Mouse (Mus musculus): ENCODE results near the gene Entpd7.
A peak's percentile ranks its signal among the peaks of the same experiment; 100 is the strongest.

Gene Entpd7

DNA sequence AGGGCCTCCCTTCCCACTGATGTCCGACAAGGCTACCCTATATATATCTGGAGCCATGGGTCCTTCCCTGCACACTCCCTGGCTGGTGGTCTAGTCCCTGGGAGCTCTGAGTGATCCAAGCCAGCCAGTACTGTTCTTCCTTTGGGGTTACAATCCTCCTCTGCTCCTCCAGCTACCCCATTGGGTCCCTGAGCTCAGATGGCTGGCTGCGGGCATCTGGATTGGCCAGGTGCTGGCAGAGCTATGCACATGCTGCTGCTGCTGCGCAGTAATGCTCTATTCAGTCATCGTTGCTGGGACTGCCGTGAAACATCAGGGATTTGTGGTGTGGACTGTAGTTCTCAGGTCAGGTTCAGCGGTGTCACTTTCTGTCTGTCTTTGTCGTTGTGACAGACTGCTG, 35.3 kb downstream of the Entpd7 start:
- no peak for DNase-seq

DNA sequence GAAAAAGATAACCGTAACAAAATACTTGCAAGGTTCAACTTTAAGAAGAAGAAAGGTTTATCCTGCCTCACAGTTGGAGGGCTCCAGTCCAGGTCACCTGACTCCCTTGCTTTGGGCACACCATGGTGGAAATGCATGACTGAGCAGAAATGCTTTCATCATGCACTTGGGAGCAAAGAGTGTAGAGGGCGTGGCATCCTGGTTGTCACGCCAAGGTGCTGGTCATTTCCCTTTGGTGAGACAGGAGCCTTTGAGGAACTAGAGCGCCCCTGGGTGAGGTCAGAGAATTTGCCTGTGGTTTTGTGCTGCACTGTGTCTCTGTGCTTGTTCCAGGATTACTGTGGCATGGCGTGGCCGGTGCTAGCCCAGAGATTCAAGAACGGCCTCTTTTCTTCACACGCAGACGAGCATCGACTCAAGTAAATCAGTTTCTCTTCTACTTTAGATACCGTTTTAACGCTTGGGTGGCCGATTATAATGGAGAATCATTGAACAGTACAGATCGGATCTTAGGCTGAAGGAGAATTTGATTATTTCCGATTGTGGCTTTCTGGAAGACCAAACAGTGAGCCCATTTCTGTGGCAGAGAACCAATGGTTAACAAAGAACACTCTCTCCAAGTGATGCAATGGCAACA, 37.2 kb downstream of the Entpd7 start:
- DNase-seq = no peak

DNA sequence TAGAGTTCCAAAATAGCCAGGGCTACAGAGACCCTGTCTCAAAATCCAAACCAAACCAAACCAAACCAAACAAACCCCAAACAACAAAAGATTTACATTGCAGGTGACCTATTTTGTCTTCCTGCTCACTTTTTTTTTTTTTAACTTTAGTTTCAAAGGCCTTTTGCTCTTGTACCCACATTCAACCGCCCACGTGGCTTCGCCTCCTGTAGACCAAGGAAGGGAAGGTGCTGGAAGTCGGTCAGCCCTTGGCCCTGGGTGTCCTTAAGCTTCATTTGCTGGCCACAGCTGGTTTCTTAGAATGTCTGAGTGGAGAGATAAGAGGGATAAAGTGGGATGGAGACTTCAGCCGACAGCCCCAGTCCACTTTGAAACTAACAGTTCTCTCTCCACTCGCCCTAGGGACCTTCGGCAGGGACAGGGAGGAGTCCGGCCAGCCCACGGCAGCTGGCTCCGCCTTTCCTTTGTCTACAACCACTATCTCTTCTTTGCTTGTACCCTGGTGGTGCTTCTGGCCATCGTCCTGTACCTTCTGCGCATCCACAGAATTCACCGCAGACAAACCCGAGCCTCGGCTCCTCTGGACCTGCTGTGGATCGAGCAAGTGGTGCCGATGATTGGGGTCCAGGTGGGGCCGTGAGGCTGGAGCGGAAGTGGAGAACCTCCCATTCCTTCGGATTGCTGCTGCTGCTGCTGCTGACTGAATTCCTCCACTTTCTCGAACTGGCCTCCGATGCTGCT, 40.0 kb downstream of the Entpd7 start:
- no peak for DNase-seq

DNA sequence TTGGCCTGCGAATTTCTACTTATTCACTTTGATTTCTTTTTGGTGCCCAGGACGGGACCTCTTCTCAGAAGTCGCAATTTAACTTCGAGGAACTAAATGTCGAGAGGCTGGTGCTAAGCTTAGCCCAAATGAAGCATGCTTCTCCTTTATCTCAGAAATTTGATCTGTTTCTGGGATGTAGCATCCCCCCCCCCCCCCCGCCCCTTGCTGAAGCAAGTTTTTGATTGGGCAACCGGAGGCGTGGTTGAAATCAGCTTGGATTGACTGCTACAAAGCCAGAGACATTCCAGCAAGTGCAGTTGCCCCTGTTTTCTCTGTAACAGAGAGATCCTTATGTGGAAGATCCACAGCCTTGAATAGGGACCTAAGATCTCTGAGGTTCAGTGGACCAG, 40.6 kb downstream of the Entpd7 start:
- DNase-seq = no peak

DNA sequence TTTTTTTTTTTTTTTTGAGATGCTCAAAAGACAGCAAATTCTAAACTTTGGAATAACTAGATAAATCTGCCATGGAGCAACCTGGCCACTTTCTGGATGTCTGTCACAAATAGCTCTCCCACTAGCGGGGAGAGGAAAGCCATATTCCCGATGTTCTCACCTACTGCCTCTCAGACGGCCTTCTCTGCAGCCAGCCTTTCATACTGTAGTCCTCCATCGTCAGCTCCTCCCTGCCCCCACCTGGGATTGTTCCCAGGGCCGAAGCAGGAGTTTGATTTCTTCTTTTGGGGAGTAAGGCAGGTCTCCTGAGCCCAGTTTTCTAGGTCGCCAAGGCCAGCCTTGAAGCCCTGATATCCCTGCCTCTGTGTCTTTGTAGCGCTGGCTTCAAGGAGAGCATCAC, 41.7 kb downstream of the Entpd7 start:
- DNase-seq = no peak

DNA sequence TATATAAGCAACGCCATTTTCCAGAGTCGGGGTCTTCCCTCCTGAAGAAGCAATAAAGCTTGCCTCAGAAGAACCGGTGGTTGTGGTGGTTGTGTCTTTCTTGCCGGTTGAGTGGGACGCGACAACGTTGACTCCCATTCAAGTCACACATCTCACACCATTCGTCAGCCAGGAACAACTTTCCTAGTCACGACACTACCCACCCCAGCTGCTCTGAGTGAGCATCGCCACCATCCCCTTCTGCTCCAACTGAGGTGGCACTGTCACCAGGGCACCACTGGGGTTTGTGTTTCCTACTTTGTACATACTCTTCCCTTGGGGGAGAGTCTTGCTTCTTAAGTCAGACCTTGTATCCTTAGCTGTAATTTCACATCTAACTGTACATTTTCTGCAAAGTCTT, 48.9 kb downstream of the Entpd7 start:
- no peak for DNase-seq

DNA sequence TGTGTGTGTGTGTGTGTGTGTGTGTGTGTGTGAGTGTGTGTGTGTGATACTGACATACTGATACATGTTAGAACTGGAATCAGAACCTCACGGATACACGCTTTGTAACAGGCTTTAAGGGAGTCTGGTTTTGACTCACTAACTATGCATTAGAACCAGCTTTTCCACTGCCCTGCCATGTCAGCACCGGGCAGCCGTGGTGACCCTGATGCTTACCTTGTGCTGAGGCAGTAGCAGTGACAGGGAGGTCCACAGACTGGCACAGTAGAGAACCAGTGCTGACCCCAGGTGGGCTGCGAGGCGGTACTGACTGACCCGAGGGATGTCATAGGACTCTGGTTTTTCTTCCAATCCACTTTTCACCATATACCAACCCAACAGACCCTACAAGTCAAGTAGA, 53.9 kb downstream of the Entpd7 start:
- no peak for DNase-seq

DNA sequence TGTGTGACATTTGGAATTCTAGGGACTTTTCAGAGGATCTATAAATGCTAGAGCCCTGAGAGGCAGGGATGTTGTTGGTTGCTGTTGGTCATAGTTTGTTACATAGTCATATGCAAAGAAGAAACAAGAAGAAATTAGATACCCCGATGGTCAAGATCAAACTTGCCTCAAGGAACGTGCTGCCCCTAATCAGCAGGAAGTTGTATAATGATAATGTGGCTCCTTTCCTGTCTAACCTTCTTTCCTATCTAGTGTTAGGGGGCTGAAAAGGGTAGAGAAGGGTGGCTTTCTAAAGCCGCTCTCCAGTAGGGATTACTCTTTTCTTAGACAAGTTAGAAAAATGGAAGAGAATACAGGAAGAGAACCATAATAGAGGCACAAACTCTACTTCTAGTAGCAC, 56.3 kb downstream of the Entpd7 start:
- DNase-seq = no peak

DNA sequence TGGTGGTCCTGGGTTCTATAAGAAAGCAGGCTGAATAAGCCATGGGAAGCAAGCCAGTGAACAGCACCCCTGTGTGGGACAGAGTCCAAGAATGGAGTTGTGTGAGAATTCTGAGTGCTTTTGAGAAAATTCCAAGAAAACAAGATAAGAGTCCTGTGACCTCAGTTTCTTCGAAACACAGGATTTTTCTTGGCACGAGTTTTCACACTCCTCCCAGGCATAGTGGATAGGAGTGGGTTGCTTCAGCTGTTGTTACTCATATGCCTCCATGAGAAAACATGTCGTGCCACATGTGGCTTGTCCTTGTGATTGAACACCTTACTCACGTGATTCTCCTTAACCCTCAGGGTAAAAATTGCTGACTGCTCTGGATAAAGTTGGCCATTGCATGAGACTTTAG, 58.4 kb downstream of the Entpd7 start:
- no peak for DNase-seq

DNA sequence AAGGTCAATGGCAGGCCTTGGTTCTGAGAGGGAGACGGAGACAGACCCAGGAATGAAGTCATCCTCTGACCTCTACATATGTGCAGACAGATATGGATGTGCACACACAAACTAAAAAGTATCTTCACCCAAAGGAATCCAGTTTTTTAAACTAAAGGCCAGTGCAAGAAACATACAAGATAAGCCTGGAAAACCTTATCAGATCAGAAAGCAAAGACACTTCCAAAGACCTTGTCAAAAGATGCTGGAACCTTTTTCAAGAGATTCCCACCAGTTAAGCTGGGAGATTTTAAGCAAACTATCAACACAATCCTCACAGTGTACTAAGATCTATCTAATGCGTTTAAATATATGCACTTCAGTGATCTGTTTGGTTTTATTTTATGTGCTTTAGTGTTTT, 60.5 kb downstream of the Entpd7 start:
- DNase-seq = no peak

DNA sequence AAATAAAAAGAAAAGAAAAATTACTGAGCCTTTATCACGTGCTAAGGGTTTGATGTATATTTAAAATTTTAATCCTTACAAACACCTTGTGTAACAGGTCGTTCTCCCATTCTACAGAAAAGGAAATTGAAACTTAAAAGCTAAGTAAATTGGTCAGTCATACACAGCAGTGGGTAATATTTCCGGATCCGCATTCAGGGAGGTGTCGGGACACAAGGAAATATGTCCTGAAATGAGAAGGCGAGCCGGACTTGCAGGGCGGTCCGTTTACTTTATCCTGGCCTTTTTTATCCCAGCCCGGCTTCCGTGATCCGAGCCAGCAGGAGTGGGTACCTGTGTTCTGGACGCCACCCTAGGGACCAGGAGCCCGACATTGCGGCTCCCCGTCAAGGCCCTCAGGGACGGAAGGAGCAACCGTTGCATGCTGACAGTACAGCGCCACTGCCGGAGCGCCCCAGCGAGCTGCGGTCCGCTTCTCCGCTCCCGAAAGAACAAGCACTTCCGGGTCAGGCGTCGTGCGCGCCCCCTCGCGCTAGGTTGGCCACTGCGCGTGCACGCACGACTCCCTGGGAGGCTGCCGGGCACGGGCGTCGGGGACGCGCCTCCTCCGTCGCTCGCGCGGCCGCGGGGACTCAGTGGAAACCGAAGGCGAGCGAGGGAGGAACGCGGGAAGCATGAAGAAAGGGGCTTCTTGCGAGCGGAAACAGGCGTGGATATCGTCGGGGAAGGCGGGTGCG, 63.2 kb downstream of the Entpd7 start, which contains the start of the genes Cutc and Cox15:
Gene Cutc, plus strand, starts transcription at position 508 of the 737 bp plus-strand sequence.
Gene Cox15, minus strand, starts transcription at position 512 of the 737 bp plus-strand sequence.
- DNase-seq = peak; percentile 98 to 99

DNA sequence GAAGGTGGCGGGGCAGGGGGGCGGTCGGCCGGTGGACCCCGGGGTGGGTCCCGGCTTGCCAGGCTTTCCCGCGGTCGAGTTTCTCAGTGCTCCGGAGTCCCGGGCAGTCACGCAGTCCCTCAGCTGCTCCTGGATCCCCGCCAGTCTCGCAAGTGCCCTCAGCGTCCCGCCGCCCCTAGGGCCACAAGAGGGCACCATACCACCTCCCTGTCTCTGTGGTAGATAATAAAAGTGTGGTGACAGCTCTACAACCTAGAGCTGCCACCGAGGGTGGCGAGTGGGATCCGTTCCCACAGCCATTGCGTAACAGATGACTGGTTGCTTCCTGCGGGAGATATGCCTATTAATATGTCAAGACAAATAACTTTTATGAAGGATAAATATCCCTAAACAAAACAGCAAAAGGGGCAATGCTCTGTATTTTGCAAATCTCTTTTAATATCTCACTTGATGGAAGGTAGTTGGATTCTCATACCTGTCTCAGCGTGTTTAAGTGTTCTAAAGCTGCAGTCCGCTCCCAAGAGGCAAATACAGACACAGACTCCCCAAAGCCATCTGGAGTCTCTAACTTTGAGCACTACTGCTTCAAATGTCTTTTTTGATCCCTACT, 63.9 kb downstream of the Entpd7 start:
- peak; percentile 94 to 95 for DNase-seq

DNA sequence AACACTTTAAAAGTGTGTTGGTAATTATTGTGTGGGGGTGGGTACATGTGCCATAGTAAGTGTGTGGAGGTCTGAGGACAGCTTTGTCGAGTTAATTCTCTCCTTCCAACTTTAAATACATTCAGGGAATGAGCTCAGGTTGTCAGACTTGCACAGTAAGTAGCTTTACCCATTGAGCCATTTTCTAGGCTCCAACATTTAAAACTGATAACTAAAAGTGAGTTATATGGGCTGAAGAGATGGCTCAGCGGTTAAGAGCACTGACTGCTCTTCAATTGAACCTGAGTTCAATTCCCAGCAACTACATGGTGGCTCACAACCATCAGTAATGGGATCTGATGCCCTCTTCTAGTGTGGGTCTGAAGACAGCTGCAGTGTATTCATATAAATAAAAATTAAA, 64.8 kb downstream of the Entpd7 start:
- no peak for DNase-seq

DNA sequence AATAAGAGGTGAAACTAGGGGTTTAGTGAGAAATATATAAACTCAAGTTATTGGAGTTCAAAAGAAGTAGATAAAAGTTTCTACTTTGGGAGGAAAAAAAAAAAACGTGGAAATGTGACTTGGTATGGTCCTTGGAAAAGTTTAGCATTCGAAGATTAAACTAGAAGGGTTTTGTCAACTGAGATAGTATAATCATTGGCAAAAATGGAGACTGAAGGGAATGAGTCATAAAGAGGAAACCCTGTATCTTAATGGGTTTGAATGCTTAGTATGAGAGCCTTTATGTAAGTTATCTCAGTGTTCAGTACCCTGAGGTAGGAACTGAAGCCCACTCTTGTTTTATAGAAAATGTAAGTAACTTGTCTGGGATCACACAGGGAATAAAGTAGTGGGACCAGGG, 65.4 kb downstream of the Entpd7 start:
- DNase-seq = no peak

DNA sequence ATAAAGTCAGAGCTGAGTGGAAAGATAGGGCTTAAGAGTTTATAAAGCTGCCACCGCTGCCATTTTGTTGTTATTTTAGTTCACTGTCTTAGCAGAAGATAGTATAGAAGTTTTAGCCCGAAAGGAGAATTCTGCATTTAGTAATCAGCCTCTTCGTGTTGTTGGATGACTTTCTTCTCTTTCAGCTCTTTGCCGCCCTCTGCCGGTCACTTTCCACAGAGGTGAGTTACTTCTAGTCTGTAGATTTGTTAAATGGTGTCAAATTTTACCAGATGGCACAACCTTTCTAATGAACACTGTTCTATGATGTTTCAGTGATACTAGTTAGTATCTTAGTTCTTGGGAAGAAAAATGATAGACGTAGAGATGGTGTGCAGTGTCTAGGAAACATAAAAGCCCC, 71.0 kb downstream of the Entpd7 start:
- DNase-seq = peak; percentile 86 to 87

DNA sequence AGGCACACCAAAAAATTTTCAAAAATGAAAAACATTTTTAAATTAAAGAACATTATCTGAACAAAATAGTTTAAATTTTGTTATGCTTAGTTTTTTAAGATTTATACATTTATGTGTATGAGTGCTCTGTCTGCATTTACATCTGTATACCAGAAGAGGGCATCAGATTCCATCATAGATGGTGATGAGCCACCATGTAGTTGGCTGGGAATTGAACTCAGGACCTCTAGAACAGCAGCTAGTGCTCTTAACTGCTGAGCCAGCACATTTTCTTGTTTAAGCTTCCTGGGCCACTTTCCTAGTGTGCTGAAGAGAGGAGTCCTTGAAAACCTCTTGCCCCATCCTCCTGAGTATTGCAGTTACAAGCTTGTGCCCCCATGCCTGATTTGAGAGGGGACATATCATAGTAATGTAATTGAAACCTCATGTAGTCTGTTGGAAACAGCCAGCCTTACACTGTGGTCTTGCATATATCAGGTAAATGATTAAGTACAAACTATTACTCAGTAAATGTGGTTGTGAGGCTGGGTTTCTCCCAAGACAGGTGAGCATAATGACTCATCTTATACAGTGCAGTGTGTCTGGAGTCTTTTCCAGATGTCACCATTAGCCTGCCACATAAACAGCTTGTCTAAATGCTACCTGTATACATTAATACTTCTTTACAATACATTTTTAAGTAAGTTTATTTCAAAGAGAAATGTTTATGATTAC, 72.2 kb downstream of the Entpd7 start:
- DNase-seq = no peak

DNA sequence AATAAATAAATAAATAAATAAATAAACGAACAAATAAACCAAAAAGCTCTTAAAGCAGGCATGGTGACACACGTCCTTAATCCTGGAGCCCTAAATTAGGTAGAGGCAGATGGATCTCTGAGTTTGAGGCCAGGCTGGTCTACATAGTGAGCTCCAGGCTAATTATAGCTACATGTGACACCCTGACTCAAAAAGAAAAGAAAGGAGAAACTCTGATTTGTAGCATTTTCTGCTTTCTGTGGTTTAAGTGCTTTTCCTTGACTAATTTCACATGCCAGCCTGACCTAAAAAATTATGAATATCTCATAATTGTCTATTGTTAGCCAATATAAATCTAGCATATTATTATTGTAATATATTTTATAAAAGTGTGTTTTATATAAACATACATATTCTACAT, 72.9 kb downstream of the Entpd7 start:
- DNase-seq = no peak

DNA sequence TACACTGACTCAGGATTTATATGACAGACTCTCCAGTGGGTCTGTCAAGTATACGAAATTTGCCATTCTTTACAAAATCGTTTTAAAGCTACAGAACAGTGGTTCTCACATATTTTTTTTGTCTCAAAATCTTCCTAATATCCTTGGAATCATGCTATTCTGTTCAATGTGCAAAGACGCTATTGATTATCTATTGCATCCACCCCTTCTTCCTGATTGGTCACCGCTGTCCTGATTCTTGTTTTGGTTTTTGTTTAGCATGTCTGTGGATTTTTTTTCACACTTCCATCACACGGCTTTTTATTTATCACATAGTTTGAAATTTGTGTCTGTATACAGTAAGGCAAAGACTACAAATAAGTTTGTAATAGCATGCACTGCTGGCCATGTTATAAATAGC, 77.0 kb downstream of the Entpd7 start:
- DNase-seq = no peak

DNA sequence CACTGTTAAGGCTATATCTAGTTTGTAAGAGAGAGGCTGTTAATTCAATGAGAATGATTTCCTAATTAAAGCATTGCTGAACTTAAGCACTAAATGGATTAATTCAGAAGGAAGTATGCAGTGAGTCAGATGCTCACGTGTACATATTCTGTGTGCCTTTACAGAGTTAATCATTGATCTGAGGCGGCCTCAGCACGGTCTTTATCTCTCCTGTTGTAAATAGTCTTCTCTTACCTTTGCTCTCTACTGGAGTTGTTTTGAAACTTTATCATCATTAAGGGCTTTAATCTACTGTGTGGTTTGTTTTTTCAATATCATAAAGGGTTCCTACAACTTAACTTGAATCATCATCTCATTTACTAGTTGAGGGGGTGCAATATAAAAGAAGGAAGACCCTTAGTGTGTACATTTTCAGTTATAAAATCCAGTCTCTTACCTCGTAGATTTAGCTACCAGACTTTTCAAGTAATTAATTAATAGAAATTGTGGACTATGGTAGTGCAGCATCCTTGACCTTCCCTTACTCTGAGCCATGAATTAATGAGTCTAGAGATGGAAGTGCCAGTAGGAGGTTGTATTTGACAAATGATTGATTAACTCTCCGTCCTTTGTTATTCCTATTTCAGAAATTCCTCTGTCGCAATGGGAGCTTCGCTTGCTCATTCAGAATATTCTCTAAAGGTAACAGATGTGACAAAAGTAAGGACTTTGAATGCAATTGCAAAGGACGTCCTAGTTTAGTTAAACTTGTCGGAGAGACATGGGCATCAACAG, 78.3 kb downstream of the Entpd7 start:
- DNase-seq = no peak

DNA sequence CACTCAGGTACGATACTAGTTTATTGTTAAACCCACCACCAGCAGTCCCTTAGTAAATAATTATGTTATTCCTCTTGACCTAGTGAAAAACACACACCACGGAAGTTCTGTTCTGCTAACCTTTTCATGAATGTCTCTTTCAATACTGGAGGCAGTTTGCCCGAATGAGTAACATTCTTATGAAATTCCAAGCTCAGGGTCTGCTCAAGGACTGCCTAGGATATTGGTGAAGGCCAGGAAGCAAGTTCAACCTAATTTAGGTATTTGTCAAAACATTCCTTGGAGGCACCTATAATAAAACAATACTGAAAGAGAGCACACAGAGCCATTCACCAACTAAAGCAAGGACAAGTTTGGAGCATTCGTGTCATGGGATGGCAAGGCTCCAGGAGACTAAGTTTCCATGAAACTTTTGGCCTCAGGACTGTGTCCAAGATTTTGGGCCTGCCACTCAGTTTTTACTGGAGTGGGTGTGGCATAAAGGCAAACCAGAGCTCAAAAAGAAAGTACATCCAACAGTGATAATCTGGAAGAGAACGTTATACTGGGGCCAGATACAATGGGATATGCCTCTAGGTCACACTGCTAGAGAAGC, 80.0 kb downstream of the Entpd7 start:
- DNase-seq = no peak

DNA sequence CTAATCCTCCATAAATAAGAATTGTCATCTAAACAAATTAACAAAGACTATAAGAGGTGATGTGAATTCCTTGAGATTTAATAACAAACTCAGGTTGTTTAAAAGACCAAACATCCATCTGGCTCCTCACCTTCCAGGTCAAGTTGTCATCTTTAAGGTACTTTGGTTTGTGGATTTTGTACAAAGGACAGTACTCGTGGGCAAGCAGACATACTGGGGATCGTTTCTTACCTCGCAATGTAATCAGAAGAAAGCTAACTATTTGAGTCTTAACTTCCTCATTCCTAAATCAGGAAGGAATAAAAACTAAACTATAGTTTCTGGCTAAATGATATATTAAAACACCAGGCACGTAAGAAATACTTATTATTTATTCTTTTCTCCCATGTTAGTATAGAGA, 81.1 kb downstream of the Entpd7 start:
- DNase-seq = no peak

Data from cerebellum, postnatal 10 days (tissue).